Mouse (Mus musculus) urinary bladder, postnatal 36 days (tissue): ENCODE results near the gene Csad.
"Not testable (repeated sequence)": the region's sequence is repeated elsewhere in the genome, so short reads cannot be mapped to it uniquely, and the experiment has no call there.

Experiments used
- DNase-seq, 2 experiments: peaks; one replicate each; pipeline ENCODE4 v3.0.0; 2022; ENCODE audit warnings: low spot score in 2 of 2, mixed read lengths in 1 of 2

The Csad gene

DNA sequence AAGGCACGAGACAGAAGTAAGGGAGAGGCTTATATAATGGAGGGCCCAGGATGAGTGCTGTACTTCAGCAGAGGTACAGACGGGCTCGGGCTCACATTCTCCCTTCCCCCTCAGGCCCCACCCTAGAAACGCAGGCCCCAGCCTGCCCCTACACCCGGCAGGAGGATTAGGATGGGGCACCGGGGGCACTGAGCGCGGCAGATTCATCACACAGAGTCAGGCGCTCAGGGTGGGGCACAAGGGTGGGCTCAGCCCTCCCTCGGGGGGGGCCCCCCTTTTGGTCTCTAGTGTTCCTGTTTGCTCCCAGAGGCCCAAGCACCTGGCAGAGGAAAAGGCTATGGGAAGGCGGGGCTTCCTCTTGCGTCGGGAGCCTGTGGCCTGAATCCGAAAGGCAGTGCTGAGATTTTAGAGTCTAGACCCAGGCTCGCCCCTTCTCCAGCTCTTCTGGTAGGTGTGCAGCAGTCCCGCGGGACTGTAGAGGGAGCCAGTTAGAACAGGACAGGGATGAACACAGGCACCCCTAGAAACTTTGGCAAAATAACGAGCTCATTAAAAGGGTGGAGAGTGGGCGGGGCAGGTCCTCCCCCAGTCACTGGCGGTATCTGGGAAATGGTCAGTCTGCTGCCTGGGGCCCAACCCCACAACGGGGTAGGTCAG, 31.0 kb upstream of the Csad start:
- peak; percentile 54 to 62 for DNase-seq

- DNase-seq = no peak
These were observed 29.4 kb upstream of the Csad start for GRCm38 (mm10) chr15:102233896-102234295.

- DNase-seq = no peak
These were observed 28.2 kb upstream of the Csad start for GRCm38 (mm10) chr15:102232764-102233163.

DNA sequence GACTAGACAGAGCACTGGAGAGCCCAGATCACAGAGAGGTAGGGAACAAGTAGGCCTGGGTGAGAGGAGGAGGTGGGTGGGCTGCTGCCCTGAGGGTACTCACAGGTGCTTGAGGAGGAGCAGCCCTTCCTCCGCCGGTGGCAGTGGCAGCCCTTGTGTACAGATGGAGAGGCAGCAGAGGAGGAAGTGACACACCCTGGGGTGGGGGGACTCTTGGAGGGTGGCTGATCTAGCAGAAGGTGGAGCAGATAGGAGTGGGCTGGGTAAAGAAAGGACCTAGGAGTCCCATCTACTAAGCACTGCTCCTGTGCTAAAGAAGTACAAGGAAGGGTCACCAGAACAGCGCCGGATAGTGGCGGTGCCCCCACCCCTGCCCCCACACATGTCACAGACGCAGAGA, 27.2 kb upstream of the Csad start, which contains the start of gene Itgb7:
Gene Itgb7 (minus strand): TSS at position 197 of the 400 bp plus-strand sequence.
- no peak for DNase-seq

DNA sequence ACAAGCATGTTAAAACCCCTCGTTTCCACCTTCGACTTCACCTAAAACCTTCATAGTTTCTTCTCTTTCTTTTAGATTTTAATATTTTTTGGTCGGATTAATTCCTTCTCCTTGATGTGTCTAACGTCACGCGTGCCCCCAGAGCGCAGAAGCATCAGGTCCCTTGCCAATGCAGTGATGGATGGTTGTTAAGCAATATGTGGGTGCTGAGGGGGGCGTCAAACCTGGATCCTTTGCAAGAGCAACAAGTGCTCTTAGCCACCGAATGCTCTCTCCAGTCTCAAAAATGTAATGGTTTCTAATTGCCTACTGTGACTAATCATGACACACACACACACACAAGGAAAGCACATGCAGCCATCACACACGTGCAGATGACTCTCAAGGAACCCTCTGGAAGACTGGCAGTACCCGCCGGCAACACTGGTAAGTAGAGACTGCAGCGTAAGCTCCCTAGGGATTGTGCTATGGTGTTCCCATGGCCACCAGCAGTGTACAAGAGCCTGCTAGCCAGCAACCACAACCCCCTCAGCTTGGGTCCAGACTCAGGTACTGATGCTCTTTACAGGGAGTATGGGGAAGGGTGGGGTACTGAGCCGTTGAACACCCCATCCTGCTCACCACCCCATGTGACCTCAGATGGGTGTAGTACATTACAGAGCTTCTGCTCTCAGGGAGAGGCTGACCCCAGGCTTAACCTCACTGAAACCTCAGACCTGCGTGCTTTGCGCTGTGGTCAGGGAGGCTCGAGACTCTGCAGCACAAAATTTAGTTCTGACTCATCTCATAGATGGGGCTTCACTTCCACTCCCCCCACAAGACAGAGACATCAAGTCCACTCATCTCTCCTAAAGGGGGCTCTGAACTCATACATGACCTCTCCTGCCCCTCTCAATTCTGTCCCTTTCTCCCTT, 26.1 kb upstream of the Csad start:
- DNase-seq = no peak

DNA sequence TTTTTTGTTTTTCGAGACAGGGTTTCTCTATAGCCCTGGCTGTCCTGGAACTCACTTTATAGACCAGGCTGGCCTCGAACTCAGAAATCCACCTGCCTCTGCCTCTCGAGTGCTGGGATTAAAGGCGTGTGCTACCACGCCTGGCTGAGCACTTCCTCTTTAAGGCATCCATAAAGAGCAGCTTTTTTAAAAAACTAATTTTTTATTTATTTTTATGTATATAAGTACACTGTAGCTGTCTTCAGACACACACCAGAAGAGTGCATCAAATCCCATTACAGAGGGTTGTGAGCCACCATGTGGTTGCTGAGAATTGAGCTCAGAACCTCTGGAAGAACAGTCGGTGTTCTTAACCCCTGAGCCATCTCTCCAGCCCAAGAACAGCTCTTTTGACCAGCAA, 21.1 kb upstream of the Csad start:
- not testable (repeated sequence) for DNase-seq

GRCm38 (mm10) chr15:102224992-102225617, 20.6 kb upstream of the Csad start:
- DNase-seq = no peak

DNA sequence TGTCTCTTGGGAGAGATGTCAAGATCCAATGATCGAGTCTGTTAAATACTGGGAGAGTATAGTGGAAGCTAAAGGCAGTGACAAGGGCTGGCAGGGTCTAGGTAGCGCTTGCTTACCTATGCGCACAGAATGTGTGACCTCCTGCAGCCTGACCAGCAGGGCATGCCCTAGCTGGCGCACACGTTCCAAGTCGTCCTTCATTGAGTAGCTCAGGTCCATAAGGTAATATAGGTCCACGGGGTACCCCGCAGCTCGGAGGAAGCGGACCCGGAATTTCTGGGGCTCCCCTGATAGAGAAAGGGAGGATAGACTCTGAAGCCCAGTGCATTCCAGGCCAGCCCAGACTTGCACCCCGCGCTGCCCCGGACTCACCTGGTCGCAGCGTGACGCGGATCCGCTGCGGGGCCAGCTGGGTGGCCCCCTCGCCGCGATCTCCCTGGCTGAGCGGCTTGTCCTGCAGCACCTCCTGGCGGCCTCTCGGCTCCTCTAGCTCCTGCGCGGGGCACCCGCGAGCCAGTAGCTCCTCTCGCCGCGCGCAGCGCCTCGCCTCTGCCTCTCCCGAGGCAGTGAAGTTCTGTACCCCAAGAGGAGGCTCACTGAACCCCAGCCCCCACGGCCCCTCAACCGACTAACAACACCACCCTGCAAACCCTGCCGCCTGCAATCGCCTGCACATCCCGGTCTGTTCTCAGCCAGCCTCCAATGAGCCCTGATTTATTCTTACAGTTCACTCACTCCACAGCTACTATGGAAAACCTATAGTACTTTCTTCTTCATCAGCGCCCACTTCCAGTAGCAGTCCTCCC, 19.9 kb upstream of the Csad start:
- DNase-seq = peak; percentile 72 to 84

DNA sequence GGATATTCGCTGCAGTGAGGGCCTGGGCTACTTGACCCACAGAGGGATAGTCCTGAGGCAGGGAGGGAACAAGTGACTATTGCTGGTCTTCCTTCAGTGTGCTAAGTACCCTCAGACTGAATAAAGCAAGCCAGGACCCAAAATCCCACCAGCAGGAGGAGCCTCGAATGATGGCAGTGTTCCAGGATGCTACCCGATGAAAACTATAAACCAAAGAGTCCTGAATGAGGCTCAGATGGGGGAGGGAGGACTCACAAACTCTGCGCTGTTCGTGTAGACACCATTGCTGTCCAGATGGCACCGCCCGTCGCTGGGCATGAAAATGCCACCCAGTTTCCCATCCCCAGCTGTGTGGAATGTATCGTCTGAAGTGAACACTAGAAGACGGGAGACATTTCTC, 17.9 kb upstream of the Csad start:
- DNase-seq = no peak

- no peak for DNase-seq
These were observed 12.8 kb upstream of the Csad start for GRCm38 (mm10) chr15:102217325-102217724.

GRCm38 (mm10) chr15:102216459-102217228, 12.1 kb upstream of the Csad start:
- no peak for DNase-seq

GRCm38 (mm10) chr15:102215624-102216023, 11.1 kb upstream of the Csad start:
- DNase-seq = no peak

GRCm38 (mm10) chr15:102214132-102214531, 9.6 kb upstream of the Csad start:
- no peak for DNase-seq

DNA sequence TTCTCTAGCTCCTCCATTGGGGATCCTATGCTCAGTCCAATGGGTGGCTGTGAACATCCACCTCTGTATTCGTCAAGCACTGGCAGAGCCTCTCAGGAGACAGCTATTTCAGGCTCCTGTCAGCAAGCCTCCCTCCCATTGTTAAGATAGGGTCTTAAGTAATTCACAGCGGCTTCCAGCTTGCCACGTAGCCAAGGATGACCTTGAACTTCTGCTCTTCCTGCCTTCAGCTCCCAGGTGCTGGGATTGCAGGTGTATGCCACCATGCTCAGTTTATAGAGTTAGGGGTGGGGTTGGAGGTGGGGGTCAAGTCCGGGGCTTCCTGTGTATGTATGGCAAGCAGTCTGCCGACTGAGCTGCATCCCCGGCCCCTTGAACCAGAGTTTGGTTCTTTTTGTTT, 7.4 kb upstream of the Csad start:
- no peak for DNase-seq

DNA sequence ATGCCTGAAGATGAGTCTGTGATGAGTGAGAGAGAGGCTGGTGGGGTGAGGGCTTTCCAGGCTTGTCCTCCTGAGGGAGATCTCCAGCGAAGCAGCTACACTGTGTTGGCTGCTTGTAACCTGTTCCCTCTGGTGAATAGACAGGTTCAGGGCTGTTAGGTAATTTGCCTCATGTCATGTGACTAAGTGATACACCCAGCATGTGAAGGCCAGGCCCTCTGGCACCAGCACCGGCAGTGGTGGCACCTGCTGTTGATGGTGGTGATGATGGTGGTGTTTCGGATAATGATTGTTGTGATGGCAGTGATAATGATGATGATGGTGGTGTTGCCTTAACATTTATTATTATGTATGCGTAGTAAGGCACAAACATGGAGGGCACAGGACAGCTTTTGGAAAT, 6.3 kb upstream of the Csad start:
- DNase-seq = no peak

DNA sequence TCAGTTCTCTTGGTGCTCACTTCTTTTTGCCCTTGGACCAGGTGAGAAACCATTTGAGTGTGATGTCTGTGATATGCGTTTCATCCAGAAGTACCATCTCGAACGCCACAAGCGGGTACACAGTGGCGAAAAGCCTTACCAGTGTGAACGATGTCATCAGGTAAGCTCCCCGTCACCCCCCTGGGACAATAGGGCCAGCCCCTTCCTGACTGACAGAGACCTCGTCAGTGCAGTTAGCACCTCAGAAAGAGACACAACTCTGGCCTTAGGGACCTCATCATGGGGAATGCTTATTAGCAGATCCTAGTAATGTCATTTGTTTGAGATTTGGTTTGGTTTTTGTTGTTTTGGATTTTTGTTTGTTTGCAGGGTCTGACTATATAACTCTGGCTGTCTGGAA, 4.6 kb upstream of the Csad start:
- DNase-seq = no peak

DNA sequence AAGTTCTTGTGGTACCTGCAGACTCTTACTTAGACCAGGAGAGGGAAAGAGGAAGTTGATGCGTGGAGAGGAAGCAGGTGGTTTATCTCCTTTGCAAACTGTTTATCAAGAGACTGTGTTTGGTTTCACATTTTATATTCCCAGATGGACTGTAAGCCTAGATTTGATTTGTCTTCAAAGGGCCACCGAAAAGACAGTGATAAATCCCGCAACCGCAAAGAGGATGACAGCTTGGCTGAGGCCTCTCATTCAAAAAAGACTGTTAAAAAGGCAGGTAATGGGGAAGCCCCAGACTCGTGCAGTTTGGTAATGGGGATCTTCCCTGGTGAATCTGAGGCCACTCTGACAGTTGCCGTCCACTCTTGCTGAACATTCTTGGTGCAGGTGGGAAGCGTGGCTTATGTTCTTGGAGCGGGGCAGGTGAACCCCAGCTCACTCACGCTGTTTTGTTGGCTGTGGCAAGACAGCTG, 3.6 kb upstream of the Csad start:
- DNase-seq = no peak

- DNase-seq = no peak
These were observed 2.8 kb upstream of the Csad start for GRCm38 (mm10) chr15:102207351-102207750.

DNA sequence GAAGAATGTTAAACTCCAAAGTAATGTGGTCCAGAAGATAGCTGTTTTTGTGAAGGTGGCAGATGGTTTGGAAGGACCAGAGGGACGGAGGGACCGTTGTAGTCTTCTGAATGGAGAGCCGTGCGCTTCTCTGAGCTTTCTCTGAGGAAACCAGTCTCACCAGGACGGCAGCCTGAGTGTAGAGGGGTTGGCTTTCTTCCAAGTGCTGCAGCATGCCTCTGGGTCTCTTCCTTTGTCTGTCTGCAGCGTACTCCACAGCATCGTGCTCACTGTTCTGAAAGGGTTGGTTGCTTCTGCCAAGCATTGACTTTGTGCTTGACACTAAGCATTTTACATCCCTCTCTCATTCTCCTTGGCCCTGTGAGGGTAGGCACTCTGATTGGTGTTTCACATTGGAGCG, 1.3 kb upstream of the Csad start:
- DNase-seq = no peak

- peak; percentile 50 to 63 for DNase-seq
These were observed 616 bp downstream of the Csad start for GRCm38 (mm10) chr15:102203835-102204381.
